Mouse (Mus musculus): Measurements from ENCODE around the gene Rab4a.
A peak's percentile ranks its signal among the peaks of the same experiment; 100 is the strongest.

- TF ChIP-seq CHD1 (IDR thresholded peaks at IDR 0.05; ENCODE audit: low read depth, low read length): no peak
- no peak for TF ChIP-seq ZKSCAN1 (IDR thresholded peaks at IDR 0.05; ENCODE audit: low read depth, low read length)
- no peak for TF ChIP-seq JUND (IDR thresholded peaks at IDR 0.05; ENCODE audit: low read depth, low read length)
- no peak for TF ChIP-seq USF1 (IDR thresholded peaks at IDR 0.05; ENCODE audit: low read depth, low read length)
- no peak for TF ChIP-seq GATA1 (IDR thresholded peaks at IDR 0.05; ENCODE audit: low read depth, low read length)
- TF ChIP-seq ZC3H11A (IDR thresholded peaks at IDR 0.05; ENCODE audit: low read depth, low read length): 0 out of 2 replicates have a peak, but pooled peaks have one; percentile 9
- TF ChIP-seq CTCF (IDR thresholded peaks at IDR 0.05 in 2 of 3, conservative IDR thresholded peaks at IDR 0.05 in 1 of 3; ENCODE audit: control insufficient read depth in 1 of 3, insufficient read depth in 1 of 3, low read depth in 2 of 3, low read length in 3 of 3, poor library complexity in 1 of 3, severe bottlenecking in 1 of 3): peak; percentile 52 to 62 (median 57)
- TF ChIP-seq POLR2A (IDR thresholded peaks at IDR 0.05; ENCODE audit: control insufficient read depth in 1 of 2, insufficient read depth in 1 of 2, low read depth in 1 of 2, low read length in 2 of 2, poor library complexity in 1 of 2): no peak
- TF ChIP-seq UBTF (IDR thresholded peaks at IDR 0.05; ENCODE audit: borderline replicate concordance, insufficient read depth, low read depth, low read length): no peak
- TF ChIP-seq RCOR1 (IDR thresholded peaks at IDR 0.05; ENCODE audit: low read depth, low read length): no peak
- TF ChIP-seq EP300 (IDR thresholded peaks at IDR 0.05; ENCODE audit: low read depth in 1 of 2, low read length in 2 of 2): no peak
- TF ChIP-seq MAFK (IDR thresholded peaks at IDR 0.05; ENCODE audit: borderline replicate concordance, low read depth, low read length): no peak
- TF ChIP-seq ZMIZ1 (IDR thresholded peaks at IDR 0.05; ENCODE audit: low read depth, low read length): no peak
These were observed 12.0 kb downstream of the Rab4a start for GRCm38 (mm10) chr8:123817747-123818146.
